Mouse (Mus musculus) lung, embryonic 16.5 days (tissue): ENCODE results near the gene Ndufc2. TPM values are rescaled to one million over a fixed set of nuclear protein-coding genes. Genes with fewer than 3 reads are reported as not detected.

Experiments
- ATAC-seq: fragments of 200-750 bp; cut with Nextera tagmentation; 2 replicates; pipeline ENCODE4 v1.8.0; 2017; ENCODE audit warnings: low read depth, mild to moderate bottlenecking, moderate library complexity
- H3K27ac ChIP-seq: fragments of 300-500 bp; sonication (generic); 2 replicates; pipeline ENCODE4 v1.5.1; 2014; ENCODE audit warnings: mild to moderate bottlenecking, control low read depth, low read length
- H3K27me3 ChIP-seq: fragments of 300-500 bp; sonication (generic); 2 replicates; pipeline ENCODE4 v1.6.1; 2014; ENCODE audit warnings: low read depth, low read length, mixed read lengths; ENCODE audit not compliant: control insufficient read depth, insufficient read depth
- H3K36me3 ChIP-seq: fragments of 300-500 bp; sonication (generic); 2 replicates; pipeline ENCODE4 v1.6.1; 2014; ENCODE audit warnings: low read length; ENCODE audit not compliant: control insufficient read depth, insufficient read depth
- H3K4me1 ChIP-seq: fragments of 300-500 bp; sonication (generic); replicated peaks from 2 replicates; pipeline ENCODE4 v1.6.1; 2014; ENCODE audit warnings: low read length, mixed read lengths; ENCODE audit not compliant: control insufficient read depth, insufficient read depth
- H3K4me2 ChIP-seq: fragments of 300-500 bp; sonication (generic); 2 replicates; pipeline ENCODE4 v1.6.1; 2014; ENCODE audit warnings: low read depth, low read length, control low read depth
- H3K4me3 ChIP-seq: fragments of 300-500 bp; sonication (generic); 2 replicates; pipeline ENCODE4 v1.5.1; 2014; ENCODE audit warnings: mild to moderate bottlenecking, low read length, control low read depth
- H3K9ac ChIP-seq: fragments of 300-500 bp; sonication (generic); 2 replicates; pipeline ENCODE4 v1.6.1; 2014; ENCODE audit warnings: low read length, control low read depth
- H3K9me3 ChIP-seq: fragments of 300-500 bp; sonication (generic); 2 replicates; pipeline ENCODE4 v1.6.1; 2016; ENCODE audit warnings: low read length; ENCODE audit not compliant: control insufficient read depth
- WGBS: fragments of 180-500 bp; shearing (Covaris S2); extraction: QIAGEN DNeasy Blood & Tissue Kit; methylation state at CpG from one replicate; pipeline ENCODE4 v1.1.7; 2014; 5-methylcytosine and 5-hydroxymethylcytosine counted together
- polyA plus RNA-seq: library from polyadenylated mRNA; unstranded; fragments of >200 nt; fragmentation: Nextera tagmentation; extraction: Ambion mirVana; gene quantifications from 2 replicates; pipeline ENCODE4 v1.2.1, GENCODE M21; 2015

Gene Ndufc2
- polyA plus RNA-seq, 1 experiment from 2014 or later = 370 TPM

DNA sequence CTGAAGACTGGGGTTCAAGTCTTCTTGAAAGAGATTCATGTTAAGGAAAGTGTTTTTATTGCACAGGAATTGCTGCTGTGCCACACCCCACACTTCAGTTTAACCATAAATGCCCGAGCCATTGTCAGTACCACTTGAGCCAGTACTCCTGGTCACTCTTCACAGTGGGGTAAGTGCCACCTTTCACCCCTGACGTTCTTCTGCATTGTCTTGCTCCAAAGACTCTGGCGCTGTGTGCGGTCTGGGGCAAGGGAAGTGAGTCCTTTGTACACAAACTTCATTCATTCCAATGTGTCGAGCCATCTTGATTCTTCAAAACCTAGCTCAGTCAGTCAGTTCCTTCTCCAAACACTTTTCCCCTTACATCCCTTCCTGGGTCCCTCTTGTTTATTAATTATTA, 39.6 kb upstream of the Ndufc2 start:
- Histone ChIP-seq H3K36me3 (no peaks in the 10 kb centered on the region), H3K27me3 (no peaks in the 10 kb centered on the region), H3K9me3 (no peaks in the 10 kb centered on the region), H3K4me1 (peaks cover 17% of the 10 kb centered on the region), H3K9ac (no peak overlapping the region), H3K4me3 (no peak overlapping the region), H3K27ac (no peak overlapping the region), H3K4me2 (no peak overlapping the region)
- WGBS = 53% methylated on average over 5 of the region's 5 CpGs
- ATAC-seq = no peak

DNA sequence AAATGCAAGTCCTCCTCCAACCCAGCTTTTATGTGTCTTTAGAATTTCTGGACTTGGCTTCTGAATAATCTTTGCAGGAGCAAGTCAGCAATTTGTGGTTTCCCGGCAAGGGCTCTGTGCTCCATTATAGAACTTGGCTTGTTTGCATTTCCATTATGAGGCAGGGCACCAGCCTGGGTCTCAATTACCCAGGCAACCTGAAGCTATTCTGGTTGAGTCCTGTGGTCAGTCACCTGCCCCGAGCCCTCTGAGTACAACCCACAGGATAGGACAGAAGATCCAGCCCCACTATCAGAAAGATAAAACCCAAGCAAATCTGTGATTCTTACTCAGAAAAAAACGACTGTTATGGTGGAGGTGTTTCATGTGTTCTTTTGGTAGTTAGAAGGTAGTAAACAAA, 38.8 kb upstream of the Ndufc2 start:
- no peaks in the 10 kb centered on the region for H3K36me3 ChIP-seq
- H3K27ac ChIP-seq = no peak overlapping the region
- no peaks in the 10 kb centered on the region for H3K27me3 ChIP-seq
- no peak overlapping the region for H3K9ac ChIP-seq
- ATAC-seq = no peak
- H3K4me1 ChIP-seq = peaks cover 9% of the 10 kb centered on the region
- no peaks in the 10 kb centered on the region for H3K9me3 ChIP-seq
- no peak overlapping the region for H3K4me3 ChIP-seq
- WGBS = 57% methylated on average over 3 of the region's 3 CpGs
- no peak overlapping the region for H3K4me2 ChIP-seq

DNA sequence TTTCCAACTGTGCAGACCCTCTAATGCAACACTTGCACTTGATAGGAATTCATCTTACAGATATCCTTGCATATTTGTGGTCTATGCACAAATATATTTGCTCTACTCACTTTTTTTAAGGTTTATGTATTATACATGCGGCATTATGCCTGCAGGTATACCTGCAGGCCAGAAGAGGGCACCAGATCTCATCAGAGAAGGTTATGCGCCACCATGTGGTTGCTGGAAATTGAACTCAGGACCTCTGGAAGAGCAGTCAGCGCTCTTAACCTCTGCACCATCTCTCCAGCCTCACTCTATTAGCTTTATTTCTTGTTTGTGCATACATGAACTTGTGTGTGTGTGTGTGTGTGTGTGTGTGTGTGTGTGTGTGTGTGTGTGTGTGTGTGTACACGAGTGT, 38.3 kb upstream of the Ndufc2 start:
- H3K4me1 ChIP-seq = peaks cover 5% of the 10 kb centered on the region
- H3K9ac ChIP-seq = no peak overlapping the region
- no peaks in the 10 kb centered on the region for H3K36me3 ChIP-seq
- H3K9me3 ChIP-seq = no peaks in the 10 kb centered on the region
- H3K4me3 ChIP-seq = no peak overlapping the region
- WGBS = 25% methylated on average over 4 of the region's 4 CpGs
- no peak for ATAC-seq
- H3K27me3 ChIP-seq = no peaks in the 10 kb centered on the region
- no peak overlapping the region for H3K27ac ChIP-seq
- no peak overlapping the region for H3K4me2 ChIP-seq

DNA sequence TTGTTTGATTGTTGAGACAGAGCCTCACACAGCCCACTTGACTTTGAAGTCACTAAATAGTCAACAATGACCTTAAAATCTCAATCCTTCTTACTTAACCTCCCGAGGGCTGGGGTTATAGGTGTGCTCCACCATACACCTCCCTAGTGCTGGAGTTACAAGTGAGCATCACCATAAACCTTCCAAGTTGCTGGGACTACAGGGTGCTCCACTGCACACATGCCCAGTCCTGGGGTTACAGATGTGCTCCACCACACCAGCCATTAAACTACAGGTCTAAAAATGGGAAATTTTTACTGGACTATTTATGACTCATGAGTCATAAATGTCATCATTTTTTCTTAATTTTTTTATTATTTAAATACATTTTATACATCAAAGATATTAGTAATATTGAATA, 33.9 kb upstream of the Ndufc2 start:
- no peak overlapping the region for H3K4me3 ChIP-seq
- no peak overlapping the region for H3K4me2 ChIP-seq
- no peaks in the 10 kb centered on the region for H3K9me3 ChIP-seq
- H3K36me3 ChIP-seq = no peaks in the 10 kb centered on the region
- no peak for ATAC-seq
- H3K27me3 ChIP-seq = no peaks in the 10 kb centered on the region
- H3K27ac ChIP-seq = no peak overlapping the region
- 0 out of 2 replicates have a peak, but pooled peaks cover under 1% of the 10 kb centered on the region for H3K4me1 ChIP-seq
- H3K9ac ChIP-seq = no peak overlapping the region
- 50% methylated on average over 1 of the region's 1 CpGs for WGBS

DNA sequence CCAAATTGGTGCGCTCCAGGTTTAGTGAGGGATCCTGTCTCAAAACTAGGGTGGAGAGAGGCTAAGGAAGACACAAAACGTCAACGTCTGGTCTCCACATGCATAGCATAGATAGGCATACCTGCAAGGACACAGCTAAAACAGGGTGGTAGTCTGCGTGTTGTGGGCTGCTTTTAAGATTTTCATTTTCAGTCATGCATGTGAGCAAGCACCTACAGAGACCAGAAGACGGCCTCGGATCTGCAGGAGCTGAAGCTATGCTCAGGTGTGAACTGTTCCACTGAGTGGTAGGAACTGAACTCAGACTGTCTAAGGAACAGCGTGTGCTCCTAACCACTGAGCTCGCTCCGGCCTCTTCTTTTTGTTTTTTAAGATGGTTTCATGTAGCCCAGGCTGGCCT, 24.7 kb upstream of the Ndufc2 start:
- WGBS = 92% methylated on average over 9 of the region's 9 CpGs
- ATAC-seq = no peak
- Histone ChIP-seq H3K27me3 (no peaks in the 10 kb centered on the region), H3K4me1 (peaks cover 9% of the 10 kb centered on the region; the same call in 1 of the 2 replicates), H3K9me3 (no peaks in the 10 kb centered on the region), H3K4me2 (no peak overlapping the region), H3K36me3 (peaks cover 32% of the 10 kb centered on the region), H3K9ac (no peak overlapping the region), H3K27ac (no peak overlapping the region), H3K4me3 (no peak overlapping the region)

DNA sequence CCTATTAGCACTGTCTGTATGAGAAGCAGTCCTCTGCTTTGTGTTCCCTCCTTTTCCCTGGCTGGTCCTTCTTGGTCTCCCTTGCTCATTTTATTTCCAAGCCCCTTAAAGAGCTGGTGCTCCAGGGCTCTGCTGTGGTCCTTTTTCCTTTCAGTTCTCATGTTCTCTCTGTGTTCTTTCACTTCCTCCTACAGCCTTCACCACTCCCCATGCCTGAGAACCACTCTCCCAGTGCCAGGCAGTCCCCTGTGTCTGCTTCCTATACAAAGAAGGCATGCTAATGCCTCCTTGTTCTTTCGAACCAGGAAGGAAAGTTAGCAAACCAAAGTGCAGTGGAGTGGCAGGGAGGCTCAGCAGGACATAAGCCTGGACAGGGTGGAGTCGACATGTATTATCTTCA, 23.9 kb upstream of the Ndufc2 start:
- no peak for ATAC-seq
- H3K36me3 ChIP-seq = peaks cover 36% of the 10 kb centered on the region
- H3K27me3 ChIP-seq = no peaks in the 10 kb centered on the region
- H3K4me3 ChIP-seq = no peak overlapping the region
- H3K9me3 ChIP-seq = no peaks in the 10 kb centered on the region
- WGBS = 86% methylated on average over 2 of the region's 2 CpGs
- peaks cover 8% of the 10 kb centered on the region; the same call in 1 of the 2 replicates for H3K4me1 ChIP-seq
- H3K4me2 ChIP-seq = no peak overlapping the region
- no peak overlapping the region for H3K9ac ChIP-seq
- no peak overlapping the region for H3K27ac ChIP-seq

DNA sequence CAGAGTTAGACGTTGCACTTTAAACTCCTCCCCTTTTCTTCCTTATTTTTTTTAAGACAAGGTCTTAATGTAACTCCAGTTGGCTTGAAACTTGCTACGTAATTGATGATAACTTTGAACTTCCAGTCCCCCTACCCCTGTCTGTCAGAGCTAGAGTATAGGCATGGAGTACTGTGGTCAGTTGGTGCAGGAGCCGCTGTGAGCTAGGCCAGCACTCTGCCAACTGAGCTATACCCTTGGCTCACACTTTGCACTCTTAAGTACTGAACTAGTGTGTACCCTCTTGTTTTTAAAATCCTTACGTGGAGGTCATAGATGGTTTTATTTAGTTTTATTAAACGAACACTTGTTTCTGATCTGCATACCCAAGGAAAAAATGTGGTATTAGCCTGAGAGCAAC, 20.5 kb upstream of the Ndufc2 start:
- H3K4me3 ChIP-seq = no peak overlapping the region
- no peak overlapping the region for H3K9ac ChIP-seq
- peaks cover 55% of the 10 kb centered on the region for H3K36me3 ChIP-seq
- H3K4me2 ChIP-seq = no peak overlapping the region
- H3K27me3 ChIP-seq = no peaks in the 10 kb centered on the region
- H3K27ac ChIP-seq = no peak overlapping the region
- 85% methylated on average over 5 of the region's 5 CpGs for WGBS
- no peaks in the 10 kb centered on the region for H3K4me1 ChIP-seq
- no peak for ATAC-seq
- no peaks in the 10 kb centered on the region for H3K9me3 ChIP-seq

DNA sequence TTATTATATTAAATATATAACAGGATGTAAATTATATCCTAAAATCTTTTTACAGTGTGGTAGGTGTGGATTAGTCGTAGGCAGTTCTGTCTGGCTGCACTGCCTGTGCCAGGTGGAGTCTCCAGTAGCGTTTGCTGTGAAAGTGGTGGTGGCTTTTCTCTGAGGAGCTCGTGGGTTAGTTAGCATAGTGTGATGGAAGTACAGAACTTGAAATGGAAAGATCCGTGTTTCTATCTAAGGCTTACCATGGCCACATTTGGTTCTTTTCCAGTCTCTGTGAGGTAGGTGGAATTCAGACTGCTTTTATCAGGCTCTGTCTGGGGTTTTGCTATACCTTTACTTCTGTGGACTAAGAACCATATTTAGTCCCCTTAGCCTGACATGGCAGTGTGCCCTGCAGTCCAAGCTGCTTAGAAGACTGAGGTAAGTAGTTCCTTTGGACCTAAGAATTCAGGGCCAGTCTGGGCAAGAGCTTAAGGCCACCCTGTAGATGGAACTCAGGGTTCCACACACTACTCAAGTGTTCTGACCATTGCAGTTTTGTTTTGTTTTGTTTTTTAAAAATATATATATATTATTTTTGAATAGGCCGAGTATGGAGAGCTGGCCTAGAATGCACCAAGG, 19.2 kb upstream of the Ndufc2 start:
- peaks cover 60% of the 10 kb centered on the region for H3K36me3 ChIP-seq
- H3K4me2 ChIP-seq = no peak overlapping the region
- H3K27me3 ChIP-seq = no peaks in the 10 kb centered on the region
- no peaks in the 10 kb centered on the region for H3K9me3 ChIP-seq
- H3K9ac ChIP-seq = no peak overlapping the region
- no peak overlapping the region for H3K4me3 ChIP-seq
- no peak for ATAC-seq
- WGBS = 91% methylated on average over 5 of the region's 5 CpGs
- no peaks in the 10 kb centered on the region for H3K4me1 ChIP-seq
- no peak overlapping the region for H3K27ac ChIP-seq

DNA sequence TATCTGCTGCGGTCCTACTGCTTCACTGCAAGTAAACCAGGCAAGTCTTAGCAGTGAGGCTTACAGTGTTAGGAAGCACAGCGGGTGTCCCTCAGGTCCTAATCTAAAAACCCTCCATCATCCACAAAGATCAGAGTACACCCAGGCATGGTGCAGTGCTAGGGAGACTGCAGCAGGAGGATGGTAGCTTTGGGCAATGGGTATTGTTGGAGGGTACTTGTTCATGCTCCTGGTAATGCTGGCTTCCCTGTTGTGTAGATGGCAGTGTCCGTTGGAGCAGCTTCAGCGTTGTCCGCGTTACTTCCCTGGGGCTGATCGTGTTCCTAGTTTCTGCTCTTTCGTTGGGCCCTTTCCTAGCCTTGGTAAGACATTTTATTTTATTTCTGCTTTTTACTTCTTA, 17.1 kb upstream of the Ndufc2 start:
- Histone ChIP-seq H3K27ac (no peak overlapping the region), H3K9ac (no peak overlapping the region), H3K4me2 (no peak overlapping the region), H3K4me1 (no peaks in the 10 kb centered on the region), H3K4me3 (no peak overlapping the region), H3K36me3 (peaks cover 64% of the 10 kb centered on the region), H3K27me3 (no peaks in the 10 kb centered on the region), H3K9me3 (no peaks in the 10 kb centered on the region)
- ATAC-seq = no peak
- WGBS = 92% methylated on average over 8 of the region's 8 CpGs
